Mouse (Mus musculus) cerebellum, postnatal 4 days (tissue): Measurements from ENCODE around the gene Kat6b.
"Not testable (repeated sequence)": the region's sequence is repeated elsewhere in the genome, so short reads cannot be mapped to it uniquely, and the experiment has no call there.

Experiments
- DNase-seq, 2 experiments: peaks; one replicate each; pipeline ENCODE4 v3.0.0; 2022; ENCODE audit warnings: low spot score in 2 of 2, mixed read lengths in 1 of 2

Gene Kat6b

DNA sequence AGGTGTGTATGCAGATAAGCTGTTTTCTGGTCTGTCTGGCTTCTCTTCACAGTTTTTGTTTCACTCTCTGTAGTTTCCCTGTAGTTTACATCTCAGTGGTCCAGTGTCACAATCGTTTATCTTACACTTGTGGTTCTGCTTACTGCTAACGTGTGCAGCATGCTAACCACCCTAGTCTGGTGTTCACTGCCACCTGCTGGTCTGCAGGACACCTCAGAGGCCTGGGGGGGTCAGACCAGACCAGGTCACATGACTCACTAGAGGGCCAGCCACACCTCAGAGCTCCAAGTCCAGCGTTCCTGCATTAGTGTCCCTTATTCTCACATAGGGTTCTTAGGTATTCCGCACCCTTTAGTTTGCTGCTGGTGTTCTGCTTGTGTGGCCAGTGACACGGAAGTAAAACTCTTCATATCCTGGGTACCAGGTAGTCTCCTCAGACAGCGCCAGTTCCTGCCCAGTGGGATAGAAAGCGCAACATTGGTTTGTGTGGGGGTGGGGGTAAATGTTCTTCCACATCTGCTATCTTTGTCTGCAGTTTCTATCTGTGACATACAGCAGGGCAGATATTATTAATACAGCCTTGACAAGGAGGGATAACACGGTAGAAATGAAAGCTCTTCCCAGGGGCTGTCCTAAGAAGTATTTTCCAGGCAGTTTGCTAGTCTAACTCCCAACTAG lies 181.4 kb downstream of the Kat6b start:
- DNase-seq = no peak

DNA sequence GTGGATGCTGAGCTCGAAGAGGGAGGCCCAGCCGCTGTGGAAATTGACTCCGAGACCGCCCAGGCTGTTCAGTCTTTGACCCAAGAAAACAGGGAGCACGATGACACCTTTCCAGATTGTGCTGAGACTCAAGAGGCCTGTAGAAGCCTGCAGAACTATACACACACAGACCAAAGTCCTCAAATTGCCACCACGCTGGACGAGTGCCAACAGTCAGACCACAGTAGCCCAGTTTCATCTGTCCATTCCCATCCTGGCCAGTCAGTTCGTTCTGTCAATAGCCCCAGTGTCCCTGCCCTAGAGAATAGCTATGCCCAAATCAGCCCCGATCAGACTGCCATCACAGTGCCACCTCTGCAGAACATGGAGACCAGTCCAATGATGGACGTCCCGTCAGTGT lies 188.0 kb downstream of the Kat6b start:
- no peak for DNase-seq

DNA sequence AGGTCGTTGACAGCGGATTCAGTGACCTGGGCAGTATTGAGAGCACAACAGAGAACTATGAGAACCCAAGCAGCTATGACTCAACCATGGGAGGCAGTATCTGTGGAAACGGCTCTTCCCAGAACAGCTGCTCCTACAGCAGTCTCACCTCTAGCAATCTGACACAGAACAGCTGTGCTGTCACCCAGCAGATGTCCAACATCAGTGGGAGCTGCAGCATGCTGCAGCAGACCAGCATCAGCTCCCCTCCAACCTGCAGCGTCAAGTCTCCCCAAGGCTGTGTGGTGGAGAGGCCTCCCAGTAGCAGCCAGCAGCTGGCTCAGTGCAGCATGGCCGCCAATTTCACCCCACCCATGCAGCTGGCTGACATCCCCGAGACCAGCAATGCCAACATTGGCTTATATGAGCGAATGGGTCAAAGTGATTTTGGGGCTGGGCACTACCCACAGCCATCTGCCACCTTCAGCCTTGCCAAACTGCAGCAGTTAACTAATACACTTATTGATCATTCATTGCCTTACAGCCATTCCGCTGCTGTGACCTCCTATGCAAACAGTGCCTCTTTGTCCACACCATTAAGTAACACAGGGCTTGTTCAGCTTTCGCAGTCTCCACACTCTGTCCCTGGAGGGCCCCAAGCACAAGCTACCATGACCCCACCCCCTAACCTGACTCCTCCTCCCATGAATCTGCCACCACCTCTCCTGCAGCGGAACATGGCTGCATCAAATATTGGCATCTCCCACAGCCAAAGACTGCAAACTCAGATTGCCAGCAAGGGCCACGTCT lies 188.6 kb downstream of the Kat6b start:
- no peak for DNase-seq

GRCm38 (mm10) chr14:21670422-21671006 lies 189.3 kb downstream of the Kat6b start:
- DNase-seq = not testable (repeated sequence)

DNA sequence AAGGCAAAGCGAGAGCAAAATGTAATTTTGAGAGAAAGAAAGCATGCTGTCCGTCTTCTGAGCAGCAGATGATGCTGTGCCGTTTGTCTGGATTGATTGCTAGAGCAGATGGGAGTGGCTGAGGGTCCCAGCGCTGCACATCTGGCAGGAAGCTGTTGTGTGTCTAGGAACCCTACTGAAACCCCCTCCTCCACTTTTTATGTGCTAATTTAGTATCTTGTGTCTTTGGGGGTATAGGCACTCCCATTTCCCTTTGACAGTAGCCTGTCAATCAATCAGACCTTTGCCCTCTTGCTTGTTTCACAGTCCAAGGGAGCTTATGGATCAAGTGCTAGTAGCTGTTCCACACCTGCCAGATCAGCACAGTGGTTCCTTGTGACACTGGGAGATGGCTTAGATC lies 191.9 kb downstream of the Kat6b start:
- DNase-seq = no peak

DNA sequence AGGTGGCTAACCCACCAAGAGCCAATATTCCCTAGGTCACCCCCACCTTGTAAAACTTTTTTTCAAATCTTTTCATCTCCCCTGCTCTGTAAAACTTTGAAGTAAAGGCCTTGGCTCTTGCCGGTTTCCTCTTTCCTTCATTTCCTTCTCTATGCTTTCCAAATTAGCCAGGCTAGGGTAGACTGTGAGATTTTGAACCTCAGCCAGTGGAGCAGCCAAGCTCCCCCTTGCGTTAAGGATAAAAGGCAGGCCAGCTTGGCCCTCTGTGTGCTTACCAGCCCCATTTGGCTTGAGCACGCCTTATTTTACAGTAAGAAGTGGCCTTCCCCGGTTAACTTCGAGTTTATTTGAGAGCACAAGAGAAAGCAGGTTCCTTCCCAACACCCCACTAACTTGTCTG lies 193.2 kb downstream of the Kat6b start:
- DNase-seq = no peak

GRCm38 (mm10) chr14:21676223-21676622 lies 195.0 kb downstream of the Kat6b start:
- no peak for DNase-seq

GRCm38 (mm10) chr14:21678509-21679285 lies 197.5 kb downstream of the Kat6b start:
- DNase-seq = peak in 1 of 2 experiments; percentile 49

- DNase-seq = no peak
Observed at GRCm38 (mm10) chr14:21679631-21680201, 198.5 kb downstream of the Kat6b start.

GRCm38 (mm10) chr14:21682681-21683129 lies 201.5 kb downstream of the Kat6b start:
- no peak for DNase-seq

DNA sequence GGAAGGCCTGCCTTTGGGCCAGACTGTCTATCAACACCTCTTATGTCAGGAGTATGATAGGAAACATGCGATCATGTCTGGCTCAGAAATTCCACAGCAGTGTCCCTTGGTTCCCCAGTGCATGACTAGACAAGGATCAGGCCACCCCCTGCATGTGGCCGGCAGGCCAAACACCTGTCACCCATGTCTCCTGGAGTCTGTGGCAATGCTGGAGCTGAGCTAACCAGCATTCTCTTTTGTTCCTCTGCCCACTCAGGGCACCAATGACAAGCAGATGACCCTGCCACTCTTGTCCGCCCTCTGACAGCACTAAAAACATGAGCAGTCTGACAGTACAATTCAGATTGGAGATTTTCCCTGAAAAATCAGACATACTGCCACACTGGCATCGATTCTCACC lies 202.6 kb downstream of the Kat6b start:
- no peak for DNase-seq

- DNase-seq = no peak
Observed at GRCm38 (mm10) chr14:21685411-21686146, 204.3 kb downstream of the Kat6b start.

- DNase-seq = no peak
Observed at GRCm38 (mm10) chr14:21686376-21687279, 205.4 kb downstream of the Kat6b start.

DNA sequence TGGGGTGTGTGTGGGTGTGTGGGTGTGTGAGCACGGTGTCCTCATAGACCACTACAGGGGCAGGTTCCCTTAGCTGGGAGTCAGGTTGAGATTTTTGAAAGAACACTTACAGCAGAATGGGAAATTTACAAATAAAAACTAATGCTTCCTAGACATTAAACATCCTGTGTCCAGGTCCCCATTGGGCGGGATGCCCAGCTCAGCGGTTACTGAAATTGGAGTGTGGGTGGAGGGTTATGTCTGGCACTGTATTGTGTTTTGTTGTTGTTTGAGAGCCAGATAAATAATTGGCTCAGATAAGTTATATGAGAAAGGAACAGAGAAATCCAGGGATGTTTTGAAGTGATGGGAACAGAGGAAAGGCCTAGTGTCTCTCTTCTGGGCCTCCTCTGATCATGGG lies 209.8 kb downstream of the Kat6b start:
- no peak for DNase-seq

- no peak for DNase-seq
Observed at GRCm38 (mm10) chr14:21695020-21695419, 213.8 kb downstream of the Kat6b start.

- DNase-seq = no peak
Observed at GRCm38 (mm10) chr14:21696186-21696830, 215.1 kb downstream of the Kat6b start.

- DNase-seq = no peak
Observed at GRCm38 (mm10) chr14:21702691-21703090, 221.5 kb downstream of the Kat6b start.

- no peak for DNase-seq
Observed at GRCm38 (mm10) chr14:21703255-21703654, 222.0 kb downstream of the Kat6b start.

- DNase-seq = no peak
Observed at GRCm38 (mm10) chr14:21705462-21705861, 224.2 kb downstream of the Kat6b start.
